Mouse (Mus musculus) ES-E14 (cell line): ENCODE data around the gene Taf1c. TPM values are rescaled to one million over a fixed set of nuclear protein-coding genes. Genes with fewer than 3 reads are reported as not detected.

Experiments
- DNase-seq: peaks from one replicate; pipeline ENCODE4 v3.0.0-alpha.2; 2013; ENCODE audit warnings: low read depth, low spot score
- H3K27ac ChIP-seq: 2 replicates; pipeline ENCODE4 v1.5.1; 2012; ENCODE audit warnings: low read depth, mild to moderate bottlenecking, low read length, moderate library complexity, mixed read lengths; ENCODE audit not compliant: poor library complexity, insufficient read depth, severe bottlenecking
- H3K36me3 ChIP-seq: 2 replicates; pipeline ENCODE4 v1.6.1; 2012; ENCODE audit warnings: mild to moderate bottlenecking, low read length, moderate library complexity, mixed read lengths; ENCODE audit not compliant: control insufficient read depth, poor library complexity, insufficient read depth, severe bottlenecking
- H3K4me1 ChIP-seq, 2 experiments: fragments of 150-350 bp in 1 of 2; sonication (generic) in 1 of 2; 2 replicates each; pipeline ENCODE4 v1.6.1; 2012; ENCODE audit warnings: low read length in 2 of 2, mild to moderate bottlenecking in 1 of 2, mixed read lengths in 1 of 2; ENCODE audit not compliant: control insufficient read depth in 2 of 2, insufficient read depth in 2 of 2, poor library complexity in 1 of 2
- H3K4me3 ChIP-seq, 2 experiments: fragments of 150-350 bp in 1 of 2; sonication (generic) in 1 of 2; 2 replicates each; pipeline ENCODE4 v1.5.1; 2012; ENCODE audit warnings: low read length in 2 of 2, low read depth in 1 of 2, mild to moderate bottlenecking in 1 of 2, mixed read lengths in 1 of 2; ENCODE audit not compliant: insufficient read depth in 1 of 2, poor library complexity in 1 of 2, severe bottlenecking in 1 of 2
- H3K9ac ChIP-seq: 2 replicates; pipeline ENCODE4 v1.6.1; 2012; ENCODE audit warnings: low read depth, mild to moderate bottlenecking, low read length, mixed read lengths; ENCODE audit not compliant: poor library complexity, insufficient read depth, severe bottlenecking
- H3K9me3 ChIP-seq: fragments of 150-350 bp; sonication (generic); 2 replicates; pipeline ENCODE4 v1.6.1; 2012; ENCODE audit warnings: low read depth, mild to moderate bottlenecking, low read length; ENCODE audit not compliant: control insufficient read depth, insufficient read depth
- CHD2 ChIP-seq: IDR thresholded peaks from 2 replicates; pipeline ENCODE4 v1.6.1; 2014; ENCODE audit warnings: mild to moderate bottlenecking, low read depth, low read length, inconsistent platforms
- HCFC1 ChIP-seq: IDR thresholded peaks from 2 replicates; pipeline ENCODE4 v1.6.1; 2012; ENCODE audit warnings: low read length, inconsistent platforms, borderline replicate concordance; ENCODE audit not compliant: insufficient read depth
- MAFK ChIP-seq: IDR thresholded peaks from 2 replicates; pipeline ENCODE4 v1.6.1; 2014; ENCODE audit warnings: mild to moderate bottlenecking, low read depth, low read length, inconsistent platforms; ENCODE audit not compliant: insufficient read depth
- ZC3H11A ChIP-seq: IDR thresholded peaks from 2 replicates; pipeline ENCODE4 v1.6.1; 2012; ENCODE audit warnings: low read depth, mild to moderate bottlenecking, inconsistent platforms, low read length, borderline replicate concordance
- ZNF384 ChIP-seq: IDR thresholded peaks from 2 replicates; pipeline ENCODE4 v1.6.1; 2012; ENCODE audit warnings: low read depth, low read length, inconsistent platforms
- in situ Hi-C, 2 experiments: fragments of 600-800 bp; cut with MboI; formaldehyde crosslinking; loops; one replicate each; pipeline ENCODE4 v1.15.1; 2025; ENCODE audit warnings: low sequenced_read_pairs in 2 of 2, inconsistent platforms in 1 of 2; ENCODE audit not compliant: unreplicated experiment in 2 of 2
- total RNA-seq: library from RNA; depleted of rRNA; stranded (reverse); fragments of 300-350 nt; gene quantifications from 2 replicates; pipeline ENCODE4 v1.2.3, GENCODE M21; 2012

The Taf1c gene
- total RNA-seq, 1 experiment = 24.8 TPM

- Histone ChIP-seq H3K9me3 (no peaks in the 10 kb centered on the region), H3K27ac (no peak overlapping the region), H3K9ac (no peak overlapping the region), H3K4me1 (no peaks in the 10 kb centered on the region), H3K4me3 (no peak overlapping the region), H3K36me3 (no peaks in the 10 kb centered on the region)
- no peak for TF ChIP-seq ZNF384
- no peak for TF ChIP-seq MAFK
- no peak for TF ChIP-seq CHD2
- no peak for TF ChIP-seq HCFC1
- no peak for TF ChIP-seq ZC3H11A
- no peak for DNase-seq
- in situ Hi-C loops = no loop called here
Measured at GRCm38 (mm10) chr8:119644429-119644960, 39.5 kb upstream of the Taf1c start.

- in situ Hi-C loops = no loop called here
- DNase-seq = no peak
- Histone ChIP-seq H3K4me3 (no peak overlapping the region), H3K9me3 (no peaks in the 10 kb centered on the region), H3K4me1 (no peaks in the 10 kb centered on the region), H3K9ac (no peak overlapping the region), H3K36me3 (no peaks in the 10 kb centered on the region), H3K27ac (no peak overlapping the region)
- TF ChIP-seq ZNF384 = no peak
- no peak for TF ChIP-seq ZC3H11A
- no peak for TF ChIP-seq CHD2
- no peak for TF ChIP-seq HCFC1
- TF ChIP-seq MAFK = no peak
Measured at GRCm38 (mm10) chr8:119642960-119643359, 37.9 kb upstream of the Taf1c start.

GRCm38 (mm10) chr8:119641058-119641457 is 36.0 kb upstream of the Taf1c start:
- Histone ChIP-seq H3K36me3 (no peaks in the 10 kb centered on the region), H3K4me3 (no peak overlapping the region), H3K27ac (no peak overlapping the region), H3K9ac (no peak overlapping the region), H3K4me1 (peaks cover 0 to 2% of the 10 kb centered on the region in 2 experiments; a peak in 1 of 4 replicates), H3K9me3 (no peaks in the 10 kb centered on the region)
- no peak for DNase-seq
- in situ Hi-C loops = no loop called here
- TF ChIP-seq ZC3H11A = no peak
- no peak for TF ChIP-seq MAFK
- no peak for TF ChIP-seq HCFC1
- TF ChIP-seq CHD2 = no peak
- no peak for TF ChIP-seq ZNF384

- no peak overlapping the region for H3K9ac ChIP-seq
- no peak for DNase-seq
- in situ Hi-C loops = no loop called here
Measured at GRCm38 (mm10) chr8:119639798-119640197, 34.8 kb upstream of the Taf1c start.

More at GRCm38 (mm10) chr8:119639798-119640197, 34.8 kb upstream of the Taf1c start:
- Histone ChIP-seq H3K4me1 (peaks cover 0 to 2% of the 10 kb centered on the region in 2 experiments; a peak in 1 of 4 replicates), H3K36me3 (no peaks in the 10 kb centered on the region), H3K9me3 (no peaks in the 10 kb centered on the region), H3K4me3 (no peak overlapping the region), H3K27ac (no peak overlapping the region)
- no peak for TF ChIP-seq ZNF384
- TF ChIP-seq MAFK = no peak
- no peak for TF ChIP-seq CHD2
- no peak for TF ChIP-seq HCFC1
- no peak for TF ChIP-seq ZC3H11A
